8 mouse cellular contexts compared by ENCODE assay signal in the genomic region with DNA sequence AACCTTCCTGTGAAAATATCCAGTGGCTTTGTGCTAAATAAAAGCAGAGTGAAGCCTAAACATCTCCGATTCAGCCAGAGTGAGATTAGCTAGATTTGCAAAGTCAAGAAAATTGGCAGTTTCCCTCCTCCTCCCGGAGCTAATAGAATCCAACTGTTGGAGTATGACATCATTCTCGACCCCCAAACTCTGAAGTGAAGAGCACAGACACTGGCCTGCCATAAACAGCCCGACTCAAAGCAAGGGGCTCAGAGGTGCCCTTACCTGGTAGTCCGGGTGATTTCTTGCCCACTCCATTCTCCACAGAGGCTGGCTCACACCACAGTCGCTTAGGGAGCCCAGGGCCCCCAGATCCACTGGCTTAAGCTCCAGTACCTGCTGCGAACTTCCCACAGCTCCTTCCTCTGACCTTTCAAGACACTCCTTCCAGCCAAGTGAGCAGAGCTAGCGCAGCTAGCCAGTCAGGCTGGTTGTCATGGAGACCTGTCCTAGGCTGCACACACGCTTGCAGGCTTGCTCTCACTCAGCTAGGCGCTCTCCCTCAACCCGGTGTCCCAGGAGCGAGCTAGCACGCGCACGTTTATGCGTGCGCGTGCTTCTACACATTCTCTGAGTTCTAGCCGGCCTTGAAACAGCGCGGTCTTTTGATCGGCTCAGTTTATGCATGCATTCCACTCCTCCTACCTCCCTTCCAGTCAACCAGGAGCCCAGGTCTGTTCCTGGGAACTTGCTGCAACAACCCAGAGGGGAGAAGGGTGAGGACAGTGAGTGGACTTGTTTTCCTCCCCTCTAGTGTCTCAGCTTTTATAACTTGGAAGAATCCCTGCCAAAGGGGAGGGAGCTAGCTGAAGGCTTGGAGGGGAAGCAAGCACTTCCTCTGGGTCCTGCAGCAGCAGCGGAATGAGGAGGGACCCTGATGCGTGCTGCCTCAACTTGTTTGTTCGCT.
A peak's percentile ranks its signal among the peaks of the same experiment; 100 is the strongest.
DNase-seq lines count a peak whose midpoint lies in the region; ATAC-seq and TF ChIP-seq lines count a peak whose summit lies in the region.

No protein-coding gene starts in this region.

- WGBS in embryonic facial prominence, embryonic 10.5 days = 3% methylated on average over 25 of the region's 25 CpGs
- 4% methylated on average over 25 of the region's 25 CpGs for WGBS in intestine, embryonic 15.5 days

- peak; percentile 92 for DNase-seq in embryonic facial prominence, embryonic 10.5 days (ENCODE audit: low spot score)
- DNase-seq in gastrocnemius, postnatal 4 days (ENCODE audit: low spot score in 2 of 2) = peak; percentile 38 to 77
- DNase-seq in left cerebral cortex, postnatal 14 days (ENCODE audit: low spot score in 2 of 2) = peak; percentile 69 to 80
- peak; percentile 64 for DNase-seq in right cerebral cortex, postnatal 25 days

- intact Hi-C loops in left cerebral cortex, postnatal 14 days (cut with DNase I) = loop anchor here (5.0 kb wide), 2 partner anchors 39 to 89 kb away; no protein-coding TSS in a partner anchor

- H3K9ac ChIP-seq in intestine, embryonic 15.5 days = peak overlapping the region; percentile 38

- H3K4me1 ChIP-seq in bone marrow macrophage, adult 2 months (ENCODE audit: control insufficient read depth, insufficient read depth, low read length) = peaks cover 16% of the 10 kb centered on the region
- peaks cover 70% of the 10 kb centered on the region for H3K4me1 ChIP-seq in embryonic facial prominence, embryonic 10.5 days
- peaks cover 57% of the 10 kb centered on the region for H3K4me1 ChIP-seq in intestine, embryonic 15.5 days (replicated peaks)

- no peaks in the 10 kb centered on the region for H3K9me3 ChIP-seq in embryonic facial prominence, embryonic 10.5 days
- no peaks in the 10 kb centered on the region for H3K9me3 ChIP-seq in intestine, embryonic 15.5 days

- H3K4me2 ChIP-seq in intestine, embryonic 15.5 days (replicated peaks) = peak overlapping the region; percentile 61

- no peaks in the 10 kb centered on the region for H3K27me3 ChIP-seq in embryonic facial prominence, embryonic 10.5 days (replicated peaks; ENCODE audit: low read depth, poor library complexity, severe bottlenecking)
- H3K27me3 ChIP-seq in intestine, embryonic 15.5 days (replicated peaks) = no peaks in the 10 kb centered on the region

- H3K4me3 ChIP-seq in bone marrow macrophage, adult 2 months (ENCODE audit: insufficient read depth, low read length) = peak overlapping the region; percentile 44
- peak overlapping the region; percentile 55 for H3K4me3 ChIP-seq in embryonic facial prominence, embryonic 10.5 days
- peak overlapping the region; percentile 43 for H3K4me3 ChIP-seq in intestine, embryonic 15.5 days (replicated peaks)

- no peak for TF ChIP-seq CTCF in bone marrow macrophage, adult 2 months (IDR thresholded peaks at IDR 0.05; ENCODE audit: low read depth, low read length)

- no peak for TF ChIP-seq POLR2A in bone marrow macrophage, adult 2 months (IDR thresholded peaks at IDR 0.05; ENCODE audit: borderline replicate concordance, low read depth, low read length)

- H3K36me3 ChIP-seq in embryonic facial prominence, embryonic 10.5 days (replicated peaks) = no peaks in the 10 kb centered on the region
- H3K36me3 ChIP-seq in intestine, embryonic 15.5 days = no peaks in the 10 kb centered on the region

- no peak overlapping the region for H3K27ac ChIP-seq in bone marrow macrophage, adult 2 months (ENCODE audit: insufficient read depth, low read depth, low read length)
- H3K27ac ChIP-seq in embryonic facial prominence, embryonic 10.5 days (replicated peaks) = peak overlapping the region; percentile 87
- H3K27ac ChIP-seq in intestine, embryonic 15.5 days = peak overlapping the region; percentile 92

- ATAC-seq in intestine, embryonic 15.5 days = peak; percentile 95
- peak; percentile 83 for ATAC-seq in megakaryocyte progenitor cell, adult 5-6 weeks (replicated peaks; ENCODE audit: poor library complexity)
- no peak for ATAC-seq in activated CD4-positive, CD25-positive, alpha-beta regulatory T cell, adult 4 months
